Mouse (Mus musculus) heart, adult 2 months (tissue): ENCODE measurements at regions not wholly inside any gene's neighbourhood (a gene's known extent, or its start where the extent isn't known, plus 50 kb on each side); places are given as distances from the start of the nearest gene placed in this dataset.

Experiments used
- CTCF ChIP-seq: fragments of 200-600 bp; IDR thresholded peaks from 2 replicates; pipeline ENCODE4 v1.8.1; 2022; ENCODE audit warnings: antibody characterized with exemption, mild to moderate bottlenecking, moderate library complexity
- EP300 ChIP-seq: fragments of 200-500 bp; IDR thresholded peaks from 2 replicates; pipeline ENCODE4 v1.6.1; 2011; ENCODE audit warnings: low read depth, low read length, control low read depth; ENCODE audit not compliant: insufficient read depth
- POLR2A ChIP-seq: fragments of 200-500 bp; IDR thresholded peaks from 2 replicates; pipeline ENCODE4 v1.6.1; 2011; ENCODE audit warnings: mild to moderate bottlenecking, low read depth, low read length, control low read depth; ENCODE audit not compliant: insufficient read depth

- no peak for TF ChIP-seq CTCF
- no peak for TF ChIP-seq POLR2A
- no peak for TF ChIP-seq EP300
These were observed 708.6 kb downstream of the Dad1 start for GRCm38 (mm10) chr14:53545351-53545750.
